Mouse (Mus musculus): Measurements from ENCODE around the gene Sycp2. TPM values are rescaled to one million over a fixed set of nuclear protein-coding genes. Genes with fewer than 3 reads are reported as not detected.

Gene Sycp2
- polyA plus RNA-seq, 1 experiment from 2014 or later = 0.12 TPM

GRCm38 (mm10) chr2:178420576-178420975 lies 13.1 kb upstream of the Sycp2 start:
- no peak for DNase-seq (ENCODE audit: low spot score)

GRCm38 (mm10) chr2:178416970-178417369 lies 9.5 kb upstream of the Sycp2 start:
- peaks cover 16% of the 10 kb centered on the region for H3K27me3 ChIP-seq (ENCODE audit: control insufficient read depth, insufficient read depth, low read length)
- H3K4me3 ChIP-seq (ENCODE audit: low read depth, low read length) = no peak overlapping the region
- ATAC-seq (ENCODE audit: low FRiP score) (no peak), DNase-seq (ENCODE audit: low spot score) (no peak)
- H3K27ac ChIP-seq (ENCODE audit: low read depth, low read length) = no peak overlapping the region
- 64% methylated on average over 4 of the region's 4 CpGs for WGBS
- no peaks in the 10 kb centered on the region for H3K36me3 ChIP-seq (ENCODE audit: control insufficient read depth, insufficient read depth, low read length)
- peaks cover 8% of the 10 kb centered on the region; the same call in 1 of the 2 replicates for H3K4me1 ChIP-seq (replicated peaks; ENCODE audit: control insufficient read depth, insufficient read depth, low read length)
- H3K9me3 ChIP-seq (ENCODE audit: control insufficient read depth, low read length) = no peaks in the 10 kb centered on the region
- no peak overlapping the region for H3K4me2 ChIP-seq (replicated peaks; ENCODE audit: low read depth, low read length)
- no peak overlapping the region for H3K9ac ChIP-seq (ENCODE audit: low read depth, low read length)

More at GRCm38 (mm10) chr2:178420576-178420975, 13.1 kb upstream of the Sycp2 start:
- Histone ChIP-seq H3K27ac (ENCODE audit: low read depth, low read length) (no peak overlapping the region), H3K36me3 (ENCODE audit: control insufficient read depth, insufficient read depth, low read length) (no peaks in the 10 kb centered on the region), H3K9me3 (ENCODE audit: control insufficient read depth, low read length) (no peaks in the 10 kb centered on the region), H3K4me2 (replicated peaks; ENCODE audit: low read depth, low read length) (no peak overlapping the region), H3K4me3 (ENCODE audit: low read depth, low read length) (no peak overlapping the region), H3K9ac (ENCODE audit: low read depth, low read length) (no peak overlapping the region), H3K4me1 (replicated peaks; ENCODE audit: control insufficient read depth, insufficient read depth, low read length) (no peaks in the 10 kb centered on the region), H3K27me3 (ENCODE audit: control insufficient read depth, insufficient read depth, low read length) (no peaks in the 10 kb centered on the region)
- ATAC-seq (ENCODE audit: low FRiP score) = no peak
- WGBS = 77% methylated on average over 9 of the region's 9 CpGs

GRCm38 (mm10) chr2:178416427-178416826 lies 8.9 kb upstream of the Sycp2 start:
- Histone ChIP-seq H3K27ac (ENCODE audit: low read depth, low read length) (no peak overlapping the region), H3K36me3 (ENCODE audit: control insufficient read depth, insufficient read depth, low read length) (no peaks in the 10 kb centered on the region), H3K4me2 (replicated peaks; ENCODE audit: low read depth, low read length) (no peak overlapping the region), H3K27me3 (ENCODE audit: control insufficient read depth, insufficient read depth, low read length) (peaks cover 16% of the 10 kb centered on the region), H3K4me1 (replicated peaks; ENCODE audit: control insufficient read depth, insufficient read depth, low read length) (peaks cover 8% of the 10 kb centered on the region; the same call in 1 of the 2 replicates), H3K9ac (ENCODE audit: low read depth, low read length) (no peak overlapping the region), H3K4me3 (ENCODE audit: low read depth, low read length) (no peak overlapping the region), H3K9me3 (ENCODE audit: control insufficient read depth, low read length) (no peaks in the 10 kb centered on the region)
- DNase-seq (ENCODE audit: low spot score) (no peak), ATAC-seq (ENCODE audit: low FRiP score) (no peak)
- 74% methylated on average over 13 of the region's 13 CpGs for WGBS

GRCm38 (mm10) chr2:178415150-178415448 lies 7.6 kb upstream of the Sycp2 start:
- 31% methylated on average over 3 of the region's 3 CpGs for WGBS
- Histone ChIP-seq H3K9me3 (ENCODE audit: control insufficient read depth, low read length) (no peaks in the 10 kb centered on the region), H3K9ac (ENCODE audit: low read depth, low read length) (no peak overlapping the region), H3K4me2 (replicated peaks; ENCODE audit: low read depth, low read length) (peak overlapping the region; percentile 98), H3K4me1 (replicated peaks; ENCODE audit: control insufficient read depth, insufficient read depth, low read length) (peaks cover 8% of the 10 kb centered on the region; the same call in 1 of the 2 replicates), H3K27me3 (ENCODE audit: control insufficient read depth, insufficient read depth, low read length) (peaks cover 16% of the 10 kb centered on the region), H3K4me3 (ENCODE audit: low read depth, low read length) (peak overlapping the region; percentile 65), H3K27ac (ENCODE audit: low read depth, low read length) (no peak overlapping the region), H3K36me3 (ENCODE audit: control insufficient read depth, insufficient read depth, low read length) (no peaks in the 10 kb centered on the region)
- peak; percentile 19 for DNase-seq (ENCODE audit: low spot score)
- no peak for ATAC-seq (ENCODE audit: low FRiP score)

GRCm38 (mm10) chr2:178414261-178415149 lies 7.0 kb upstream of the Sycp2 start, which contains the start of the genes Ppp1r3d and Fam217b:
Gene Ppp1r3d (minus strand): TSS chr2:178414472.
Gene Fam217b (plus strand): TSS chr2:178414524.
- H3K4me1 ChIP-seq (replicated peaks; ENCODE audit: control insufficient read depth, insufficient read depth, low read length) = peaks cover 8% of the 10 kb centered on the region; the same call in 1 of the 2 replicates
- peak within 1 kb of the TSS; percentile 68 for H3K27ac ChIP-seq (ENCODE audit: low read depth, low read length)
- H3K4me3 ChIP-seq (ENCODE audit: low read depth, low read length) = peak within 1 kb of the TSS; percentile 65
- no peaks in the 10 kb centered on the region for H3K9me3 ChIP-seq (ENCODE audit: control insufficient read depth, low read length)
- no peaks in the 10 kb centered on the region for H3K36me3 ChIP-seq (ENCODE audit: control insufficient read depth, insufficient read depth, low read length)
- H3K4me2 ChIP-seq (replicated peaks; ENCODE audit: low read depth, low read length) = peak within 1 kb of the TSS; percentile 98
- peak within 1 kb of the TSS; percentile 63 for H3K9ac ChIP-seq (ENCODE audit: low read depth, low read length)
- under 1% methylated on average over 53 of the region's 74 CpGs for WGBS
- peak; percentile 71 for DNase-seq (ENCODE audit: low spot score)
- H3K27me3 ChIP-seq (ENCODE audit: control insufficient read depth, insufficient read depth, low read length) = peaks cover 16% of the 10 kb centered on the region
- peak; percentile 90 for ATAC-seq (ENCODE audit: low FRiP score)

- Histone ChIP-seq H3K27me3 (ENCODE audit: control insufficient read depth, insufficient read depth, low read length) (peaks cover 16% of the 10 kb centered on the region), H3K4me1 (replicated peaks; ENCODE audit: control insufficient read depth, insufficient read depth, low read length) (peaks cover 8% of the 10 kb centered on the region; the same call in 1 of the 2 replicates), H3K9ac (ENCODE audit: low read depth, low read length) (peak overlapping the region; percentile 63), H3K4me2 (replicated peaks; ENCODE audit: low read depth, low read length) (peak overlapping the region; percentile 98), H3K4me3 (ENCODE audit: low read depth, low read length) (peak overlapping the region; percentile 65), H3K9me3 (ENCODE audit: control insufficient read depth, low read length) (no peaks in the 10 kb centered on the region), H3K36me3 (ENCODE audit: control insufficient read depth, insufficient read depth, low read length) (no peaks in the 10 kb centered on the region), H3K27ac (ENCODE audit: low read depth, low read length) (no peak overlapping the region)
- DNase-seq (ENCODE audit: low spot score) (no peak), ATAC-seq (ENCODE audit: low FRiP score) (peak; percentile 34)
- WGBS = 19% methylated on average over 68 of the region's 75 CpGs
Measured at GRCm38 (mm10) chr2:178413481-178414260, 6.2 kb upstream of the Sycp2 start.

- Histone ChIP-seq H3K9ac (ENCODE audit: low read depth, low read length) (no peak overlapping the region), H3K4me2 (replicated peaks; ENCODE audit: low read depth, low read length) (peak overlapping the region; percentile 98; the same call in 1 of the 2 replicates), H3K27me3 (ENCODE audit: control insufficient read depth, insufficient read depth, low read length) (peaks cover 16% of the 10 kb centered on the region), H3K9me3 (ENCODE audit: control insufficient read depth, low read length) (no peaks in the 10 kb centered on the region), H3K4me3 (ENCODE audit: low read depth, low read length) (peak overlapping the region; percentile 65; the same call in 1 of the 2 replicates), H3K4me1 (replicated peaks; ENCODE audit: control insufficient read depth, insufficient read depth, low read length) (peaks cover 8% of the 10 kb centered on the region; the same call in 1 of the 2 replicates), H3K36me3 (ENCODE audit: control insufficient read depth, insufficient read depth, low read length) (no peaks in the 10 kb centered on the region), H3K27ac (ENCODE audit: low read depth, low read length) (no peak overlapping the region)
- DNase-seq (ENCODE audit: low spot score) = no peak
- WGBS = 58% methylated on average over 13 of the region's 13 CpGs
- no peak for ATAC-seq (ENCODE audit: low FRiP score)
Measured at GRCm38 (mm10) chr2:178413081-178413480, 5.6 kb upstream of the Sycp2 start.

- no peak overlapping the region for H3K4me3 ChIP-seq (ENCODE audit: low read depth, low read length)
- H3K9ac ChIP-seq (ENCODE audit: low read depth, low read length) = no peak overlapping the region
- no peaks in the 10 kb centered on the region for H3K9me3 ChIP-seq (ENCODE audit: control insufficient read depth, low read length)
- no peak overlapping the region for H3K4me2 ChIP-seq (replicated peaks; ENCODE audit: low read depth, low read length)
- H3K4me1 ChIP-seq (replicated peaks; ENCODE audit: control insufficient read depth, insufficient read depth, low read length) = peaks cover 8% of the 10 kb centered on the region; the same call in 1 of the 2 replicates
- ATAC-seq (ENCODE audit: low FRiP score) = no peak
- 66% methylated on average over 6 of the region's 6 CpGs for WGBS
- H3K27me3 ChIP-seq (ENCODE audit: control insufficient read depth, insufficient read depth, low read length) = peaks cover 16% of the 10 kb centered on the region
- H3K27ac ChIP-seq (ENCODE audit: low read depth, low read length) = no peak overlapping the region
- no peaks in the 10 kb centered on the region for H3K36me3 ChIP-seq (ENCODE audit: control insufficient read depth, insufficient read depth, low read length)
- no peak for DNase-seq (ENCODE audit: low spot score)
Measured at GRCm38 (mm10) chr2:178412598-178412997, 5.1 kb upstream of the Sycp2 start.
